Mouse (Mus musculus) induced T-regulatory cell, adult 2 months (primary cell): ENCODE data around the gene Cdkl4.
A peak's percentile ranks its signal among the peaks of the same experiment; 100 is the strongest.

Source experiments
- DNase-seq: peaks from one replicate; pipeline ENCODE4 v3.0.0-alpha.2; 2012; ENCODE audit warnings: low read depth

The Cdkl4 gene

DNA sequence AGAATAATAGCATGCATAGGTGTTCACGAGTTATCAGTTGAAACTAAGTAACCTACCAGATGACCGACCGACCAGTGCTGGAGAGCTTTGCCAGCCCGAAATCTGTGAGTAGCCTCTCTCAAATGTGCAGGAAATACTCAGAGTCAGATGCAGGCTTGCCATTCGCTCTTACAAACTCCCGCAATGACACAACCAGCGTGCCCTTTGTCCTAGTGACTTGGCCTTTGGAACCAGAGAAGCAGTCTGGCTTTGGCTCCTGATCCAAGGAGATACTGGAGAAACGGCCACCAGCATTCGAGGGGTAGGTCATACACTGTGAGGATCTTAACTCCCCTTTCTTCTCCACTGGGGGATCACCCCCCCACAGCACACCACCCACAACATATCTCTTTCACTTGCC lies 61.7 kb downstream of the Cdkl4 start:
- DNase-seq = no peak

DNA sequence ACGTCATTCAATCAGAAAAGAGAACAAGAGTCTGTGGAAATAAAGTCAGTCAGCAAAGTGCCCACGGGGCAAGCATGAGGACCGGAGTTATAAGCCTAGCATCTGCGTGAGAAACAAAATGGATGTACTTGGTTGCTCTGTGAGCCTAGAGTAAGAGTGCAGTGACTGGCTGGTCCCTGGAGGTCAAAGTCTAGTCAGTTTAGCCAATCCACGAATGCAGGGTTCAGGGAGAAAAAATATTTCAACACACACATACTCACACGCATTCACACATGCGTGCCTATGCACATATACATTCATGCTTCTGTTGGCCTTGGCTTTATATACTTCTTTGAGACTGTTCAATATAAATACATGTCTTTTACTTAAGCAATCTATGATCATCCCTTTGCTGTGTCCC lies 62.1 kb downstream of the Cdkl4 start:
- DNase-seq = no peak

- DNase-seq = no peak
Observed at GRCm38 (mm10) chr17:80513766-80514165, 63.8 kb downstream of the Cdkl4 start.

DNA sequence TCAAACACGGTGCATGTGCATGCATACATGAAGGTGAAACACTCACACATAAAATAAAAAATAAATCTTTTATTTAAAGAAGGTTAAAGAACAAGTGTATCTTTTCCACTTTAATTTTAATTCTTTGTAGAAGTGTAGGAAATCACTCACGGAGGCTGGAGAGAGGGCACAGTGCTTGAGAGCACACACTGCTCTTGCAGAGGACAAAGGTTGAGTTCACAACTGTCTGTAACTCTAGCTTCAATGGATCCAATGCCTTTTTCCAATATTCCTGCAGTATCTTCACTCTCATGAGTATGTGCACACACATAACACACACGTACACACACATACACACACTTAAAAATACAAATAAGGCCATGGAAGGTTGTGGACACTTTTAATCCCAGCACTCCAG lies 67.2 kb downstream of the Cdkl4 start:
- DNase-seq = no peak

GRCm38 (mm10) chr17:80509494-80510458 lies 67.8 kb downstream of the Cdkl4 start:
- DNase-seq = no peak

DNA sequence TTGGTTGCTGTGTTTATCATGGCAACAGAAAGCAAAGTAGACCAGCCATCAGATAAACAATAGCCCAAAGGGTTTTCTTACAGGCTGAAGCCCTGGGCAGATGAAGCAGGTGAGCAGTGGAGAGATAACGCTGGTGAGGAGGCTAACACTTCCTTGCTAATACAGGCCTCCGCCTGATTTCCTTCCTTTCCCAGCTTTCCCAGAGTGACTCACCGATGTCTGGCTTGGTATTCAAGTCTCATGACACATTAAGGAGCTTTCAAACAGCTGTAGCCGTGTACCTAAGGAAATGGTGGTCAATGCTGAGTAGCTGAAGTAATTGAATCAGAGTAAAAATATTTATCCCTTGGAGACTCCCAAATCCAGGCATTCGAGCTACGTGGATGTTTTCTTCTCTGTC lies 71.8 kb downstream of the Cdkl4 start:
- DNase-seq = no peak

DNA sequence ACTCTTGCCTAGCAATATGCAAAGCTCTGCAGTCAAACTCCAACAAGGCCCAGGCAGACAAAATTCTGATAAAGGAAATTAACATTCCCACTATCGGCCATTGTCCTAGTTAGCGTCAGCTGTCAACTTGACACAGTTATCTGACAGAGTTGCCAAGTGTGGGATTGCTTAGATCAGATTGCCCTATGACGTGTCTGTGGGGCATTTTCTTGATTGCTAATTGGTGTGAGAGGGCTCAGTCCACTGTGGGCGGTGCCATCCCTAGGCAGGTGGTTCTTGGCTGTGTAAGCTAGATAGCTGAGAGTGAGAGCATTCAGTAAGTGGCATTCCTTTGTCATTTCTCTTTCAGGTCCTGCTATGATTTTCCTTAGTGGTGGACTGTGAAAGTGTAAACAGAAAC lies 72.3 kb downstream of the Cdkl4 start:
- no peak for DNase-seq

- peak; percentile 38 for DNase-seq
Observed at GRCm38 (mm10) chr17:80501805-80502172, 75.8 kb downstream of the Cdkl4 start.

- DNase-seq = peak; percentile 50
Observed at GRCm38 (mm10) chr17:80501037-80501804, 76.4 kb downstream of the Cdkl4 start.

DNA sequence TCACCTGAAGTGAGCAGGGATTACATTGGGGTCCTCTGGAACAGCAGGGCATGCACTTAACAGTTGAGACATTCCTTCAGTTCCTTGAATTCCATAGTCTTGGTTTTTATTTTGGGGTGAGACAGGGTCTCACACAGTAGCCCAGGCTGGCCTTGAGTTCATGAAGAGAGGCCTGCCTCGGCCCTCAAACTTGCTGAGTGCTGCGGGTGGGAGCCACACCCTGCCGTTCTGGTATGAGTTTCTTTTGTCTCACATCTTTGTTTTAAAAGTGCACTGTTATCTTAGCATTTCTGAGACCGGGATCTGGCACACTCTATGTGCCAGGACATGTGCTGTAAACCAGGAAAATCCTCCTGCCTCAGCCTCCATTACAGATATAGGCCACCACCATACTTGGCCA lies 77.6 kb downstream of the Cdkl4 start:
- DNase-seq = no peak

DNA sequence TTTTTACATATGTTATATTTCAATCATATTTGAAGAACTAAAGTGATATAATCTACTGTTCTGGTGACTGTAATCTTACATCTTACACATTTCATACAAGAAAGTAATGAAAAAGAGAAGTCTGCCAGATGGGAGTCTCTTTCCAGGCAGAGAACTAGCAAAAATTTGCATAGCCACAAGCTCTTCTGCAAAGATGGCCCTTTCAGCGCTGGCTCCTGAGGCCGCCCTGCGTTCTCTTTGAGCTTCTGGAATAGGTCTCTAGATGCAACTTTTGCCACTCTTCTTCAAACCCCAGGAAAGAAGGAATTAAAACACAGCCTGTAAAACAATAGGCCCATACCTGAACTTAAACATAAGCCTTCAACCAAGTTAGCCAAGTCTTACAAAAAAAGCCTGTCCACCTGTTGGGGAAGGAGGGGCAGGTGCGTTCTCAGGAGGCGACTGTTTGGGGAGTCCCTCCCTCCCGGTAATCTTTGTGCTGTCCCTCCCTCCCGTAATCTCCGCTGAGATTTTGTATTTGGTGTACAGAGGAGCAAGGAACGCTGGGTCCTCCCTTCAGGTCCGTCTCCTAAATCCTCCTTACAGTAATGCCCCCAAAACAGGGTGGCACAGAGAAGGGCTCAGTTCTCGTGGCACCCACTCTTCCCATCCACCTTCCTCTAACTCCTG lies 78.9 kb downstream of the Cdkl4 start:
- no peak for DNase-seq

- no peak for DNase-seq
Observed at GRCm38 (mm10) chr17:80497183-80497601, 80.4 kb downstream of the Cdkl4 start.

DNA sequence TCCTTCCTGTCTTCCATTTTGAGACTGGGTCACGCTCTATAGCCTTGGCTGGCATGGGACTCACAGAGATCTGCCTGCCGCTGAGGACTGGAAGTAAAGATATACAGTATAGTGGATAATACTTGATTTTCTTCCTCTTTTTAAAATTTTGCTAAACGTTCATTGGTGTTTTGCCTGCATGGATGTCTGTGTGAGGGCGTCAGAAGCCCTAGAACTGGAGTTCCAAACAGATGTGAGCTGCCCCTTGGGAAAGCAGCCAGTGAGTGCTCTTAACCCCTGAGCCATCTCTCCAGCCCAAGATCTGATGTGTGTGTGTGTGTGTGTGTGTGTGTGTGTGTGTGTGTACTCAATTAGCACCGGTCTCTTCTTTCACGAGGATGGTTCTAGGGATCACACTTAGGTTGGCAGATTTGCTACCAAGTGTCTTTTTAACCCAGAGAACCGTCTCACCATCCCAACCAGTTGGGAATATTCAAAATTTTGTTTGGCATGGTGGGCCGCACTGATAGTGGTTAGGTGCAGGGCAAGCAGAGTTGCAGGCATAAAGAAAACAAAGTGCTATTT lies 80.9 kb downstream of the Cdkl4 start:
- DNase-seq = no peak

DNA sequence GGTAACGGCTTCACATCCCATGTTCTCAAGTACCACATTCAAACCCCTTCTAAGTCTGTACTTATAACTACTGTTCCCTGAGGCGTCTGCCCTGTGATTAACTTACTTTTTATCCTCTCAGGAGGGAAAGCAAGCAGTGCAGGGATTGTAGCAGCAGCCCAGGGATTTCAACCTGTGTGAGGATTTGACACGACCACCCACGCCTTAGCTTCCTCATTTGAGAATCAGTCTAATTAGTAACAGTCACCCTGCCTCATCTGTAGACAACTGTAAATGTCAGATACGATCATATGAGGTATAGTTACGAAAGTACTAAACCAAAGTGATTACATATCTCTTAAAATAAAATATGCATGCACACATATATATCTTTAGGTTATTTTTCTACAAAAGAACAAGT lies 81.4 kb downstream of the Cdkl4 start:
- DNase-seq = no peak

DNA sequence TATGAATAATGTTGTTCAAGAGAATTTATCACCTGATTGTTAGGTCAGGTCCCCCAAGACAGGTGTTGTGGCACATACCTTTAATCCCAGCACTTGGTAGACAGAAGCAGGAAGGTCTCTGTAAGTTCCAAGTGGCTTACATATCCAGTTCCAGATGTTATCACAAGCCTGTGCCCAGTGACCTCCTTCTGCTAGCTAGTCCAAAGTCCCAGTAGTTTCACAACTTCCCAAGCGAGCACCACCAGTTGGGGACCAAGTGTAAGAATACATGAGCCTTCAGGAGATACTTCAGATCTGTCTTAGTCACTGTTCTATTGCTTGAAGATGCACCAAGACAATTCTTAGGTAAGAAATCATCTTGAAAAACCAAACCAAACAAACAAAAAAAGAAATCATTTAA lies 83.7 kb downstream of the Cdkl4 start:
- no peak for DNase-seq

- no peak for DNase-seq
Observed at GRCm38 (mm10) chr17:80492811-80493210, 84.8 kb downstream of the Cdkl4 start.

DNA sequence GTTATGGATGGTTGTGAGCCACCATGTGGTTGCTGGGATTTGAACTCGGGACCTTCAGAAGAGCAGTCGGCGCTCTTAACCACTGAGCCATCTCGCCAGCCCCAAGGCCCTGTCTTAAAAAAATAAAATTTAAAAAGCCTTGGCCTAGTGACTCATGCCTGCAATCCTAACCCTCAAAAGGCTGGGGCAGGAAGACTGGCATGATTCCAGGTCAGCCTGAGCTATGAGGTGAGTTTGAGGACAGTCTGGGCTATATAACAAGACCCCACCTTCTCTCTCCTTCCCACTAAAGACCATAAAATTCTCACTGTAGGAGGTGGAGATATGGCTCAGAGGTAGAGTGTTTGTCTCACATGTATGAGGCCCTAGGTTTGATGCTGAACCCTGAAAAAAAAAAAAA lies 85.3 kb downstream of the Cdkl4 start:
- DNase-seq = no peak

- DNase-seq = no peak
Observed at GRCm38 (mm10) chr17:80490166-80490565, 87.4 kb downstream of the Cdkl4 start.

DNA sequence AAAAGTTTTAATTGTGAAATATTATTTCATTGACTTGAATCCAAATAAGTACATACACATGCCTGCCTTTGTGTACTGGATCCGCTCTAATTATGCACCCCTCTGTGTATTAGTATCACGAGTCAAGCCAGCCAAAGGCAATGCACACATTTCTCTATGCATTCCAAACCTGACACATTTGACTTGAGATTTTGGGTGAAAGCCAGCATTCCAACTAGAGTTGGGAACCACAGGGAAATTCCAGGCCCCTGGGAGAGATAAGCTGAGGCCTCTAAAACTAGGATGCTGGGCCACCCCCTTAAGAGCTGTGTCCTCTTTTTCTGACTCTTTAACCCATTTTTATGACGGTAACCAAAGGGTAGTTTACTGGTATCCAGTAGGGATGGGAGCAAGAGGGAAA lies 88.7 kb downstream of the Cdkl4 start:
- DNase-seq = no peak

DNA sequence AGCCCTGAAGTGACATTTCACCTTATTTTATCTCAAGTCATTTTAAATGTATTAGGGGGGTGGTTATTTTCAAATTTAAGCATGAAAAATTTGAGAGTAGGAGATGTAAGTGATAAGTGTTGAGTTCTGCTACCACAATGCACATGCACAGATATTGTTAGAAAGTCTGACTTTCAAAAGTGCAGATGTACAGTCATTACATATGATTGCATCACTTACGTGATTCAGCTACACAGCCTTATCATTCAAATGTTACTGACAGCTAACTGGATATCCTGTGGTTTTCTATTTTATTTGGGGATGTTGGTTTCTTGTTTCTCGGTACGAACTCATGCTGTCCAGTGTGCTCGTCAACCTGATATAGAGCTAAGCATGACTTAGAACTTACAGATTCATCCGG lies 92.5 kb downstream of the Cdkl4 start:
- DNase-seq = no peak

GRCm38 (mm10) chr17:80480855-80481224 lies 96.8 kb downstream of the Cdkl4 start:
- DNase-seq = no peak
